Mouse (Mus musculus): ENCODE results near the gene Cdyl. TPM values are rescaled to one million over a fixed set of nuclear protein-coding genes. Genes with fewer than 3 reads are reported as not detected.

Gene Cdyl
- polyA plus RNA-seq, 1 experiment = 3.8 TPM

GRCm38 (mm10) chr13:35686273-35686672 is 26.6 kb downstream of the Cdyl start:
- H3K4me3 ChIP-seq (ENCODE audit: low read depth, low read length) = no peak overlapping the region
- TF ChIP-seq POLR2A (IDR thresholded peaks at IDR 0.05; ENCODE audit: low read depth, low read length) (no peak), CTCF (IDR thresholded peaks at IDR 0.05; ENCODE audit: extremely low read depth, insufficient read length, insufficient replicate concordance, low read depth, low read length) (no peak)
- no peak overlapping the region for H3K27ac ChIP-seq (ENCODE audit: insufficient read depth, low read depth, low read length)
- no peaks in the 10 kb centered on the region for H3K4me1 ChIP-seq (ENCODE audit: control insufficient read depth, insufficient read depth, insufficient read length, low read length)
- no peaks in the 10 kb centered on the region for H3K36me3 ChIP-seq (ENCODE audit: control insufficient read depth, insufficient read depth, low read length)
- H3K27me3 ChIP-seq (ENCODE audit: control insufficient read depth, insufficient read depth, low read length) = no peaks in the 10 kb centered on the region
- WGBS = 77% methylated on average over 8 of the region's 8 CpGs

GRCm38 (mm10) chr13:35689560-35689959 is 29.9 kb downstream of the Cdyl start:
- H3K27ac ChIP-seq (ENCODE audit: insufficient read depth, low read depth, low read length) = no peak overlapping the region
- H3K4me1 ChIP-seq (ENCODE audit: control insufficient read depth, insufficient read depth, insufficient read length, low read length) = no peaks in the 10 kb centered on the region
- H3K4me3 ChIP-seq (ENCODE audit: low read depth, low read length) = no peak overlapping the region
- 75% methylated on average over 3 of the region's 3 CpGs for WGBS
- TF ChIP-seq POLR2A (IDR thresholded peaks at IDR 0.05; ENCODE audit: low read depth, low read length) = no peak
- no peak for TF ChIP-seq CTCF (IDR thresholded peaks at IDR 0.05; ENCODE audit: extremely low read depth, insufficient read length, insufficient replicate concordance, low read depth, low read length)
- no peaks in the 10 kb centered on the region for H3K36me3 ChIP-seq (ENCODE audit: control insufficient read depth, insufficient read depth, low read length)
- H3K27me3 ChIP-seq (ENCODE audit: control insufficient read depth, insufficient read depth, low read length) = no peaks in the 10 kb centered on the region

GRCm38 (mm10) chr13:35717658-35718057 is 58.0 kb downstream of the Cdyl start:
- Histone ChIP-seq H3K4me1 (ENCODE audit: control insufficient read depth, insufficient read depth, insufficient read length, low read length) (no peaks in the 10 kb centered on the region), H3K4me3 (ENCODE audit: low read depth, low read length) (no peak overlapping the region), H3K27ac (ENCODE audit: insufficient read depth, low read depth, low read length) (no peak overlapping the region), H3K36me3 (ENCODE audit: control insufficient read depth, insufficient read depth, low read length) (no peaks in the 10 kb centered on the region), H3K27me3 (ENCODE audit: control insufficient read depth, insufficient read depth, low read length) (no peaks in the 10 kb centered on the region)
- 73% methylated on average over 4 of the region's 4 CpGs for WGBS
- TF ChIP-seq CTCF (IDR thresholded peaks at IDR 0.05; ENCODE audit: extremely low read depth, insufficient read length, insufficient replicate concordance, low read depth, low read length) (no peak), POLR2A (IDR thresholded peaks at IDR 0.05; ENCODE audit: low read depth, low read length) (no peak)

GRCm38 (mm10) chr13:35719581-35719980 is 59.9 kb downstream of the Cdyl start:
- Histone ChIP-seq H3K4me1 (ENCODE audit: control insufficient read depth, insufficient read depth, insufficient read length, low read length) (no peaks in the 10 kb centered on the region), H3K36me3 (ENCODE audit: control insufficient read depth, insufficient read depth, low read length) (no peaks in the 10 kb centered on the region), H3K4me3 (ENCODE audit: low read depth, low read length) (no peak overlapping the region), H3K27me3 (ENCODE audit: control insufficient read depth, insufficient read depth, low read length) (no peaks in the 10 kb centered on the region), H3K27ac (ENCODE audit: insufficient read depth, low read depth, low read length) (no peak overlapping the region)
- WGBS = 75% methylated on average over 6 of the region's 6 CpGs
- TF ChIP-seq CTCF (IDR thresholded peaks at IDR 0.05; ENCODE audit: extremely low read depth, insufficient read length, insufficient replicate concordance, low read depth, low read length) = no peak
- TF ChIP-seq POLR2A (IDR thresholded peaks at IDR 0.05; ENCODE audit: low read depth, low read length) = no peak

DNA sequence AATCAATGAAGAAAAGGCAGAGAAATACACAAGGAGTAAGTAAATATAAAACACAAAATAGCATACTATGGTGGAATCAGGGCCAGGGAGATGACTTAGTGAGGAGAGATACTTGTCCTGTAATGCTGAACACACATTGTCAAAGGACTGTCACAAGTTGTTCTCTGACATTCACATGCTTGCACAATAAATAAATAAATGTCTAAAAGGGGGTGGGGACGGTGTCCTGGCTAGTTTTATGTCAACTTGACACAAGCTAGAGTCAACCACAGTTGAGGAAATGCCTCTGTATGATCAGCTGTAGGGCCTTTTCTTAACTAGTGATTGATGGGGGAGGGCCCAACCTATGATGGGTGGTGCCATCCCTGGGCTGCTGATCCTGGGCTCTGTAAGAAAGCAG is 63.4 kb downstream of the Cdyl start:
- TF ChIP-seq POLR2A (IDR thresholded peaks at IDR 0.05; ENCODE audit: low read depth, low read length) (no peak), CTCF (IDR thresholded peaks at IDR 0.05; ENCODE audit: extremely low read depth, insufficient read length, insufficient replicate concordance, low read depth, low read length) (no peak)
- Histone ChIP-seq H3K4me3 (ENCODE audit: low read depth, low read length) (no peak overlapping the region), H3K4me1 (ENCODE audit: control insufficient read depth, insufficient read depth, insufficient read length, low read length) (no peaks in the 10 kb centered on the region), H3K36me3 (ENCODE audit: control insufficient read depth, insufficient read depth, low read length) (no peaks in the 10 kb centered on the region), H3K27ac (ENCODE audit: insufficient read depth, low read depth, low read length) (no peak overlapping the region), H3K27me3 (ENCODE audit: control insufficient read depth, insufficient read depth, low read length) (no peaks in the 10 kb centered on the region)
- 61% methylated on average over 1 of the region's 1 CpGs for WGBS

GRCm38 (mm10) chr13:35726025-35726424 is 66.4 kb downstream of the Cdyl start:
- H3K36me3 ChIP-seq (ENCODE audit: control insufficient read depth, insufficient read depth, low read length) = no peaks in the 10 kb centered on the region
- TF ChIP-seq CTCF (IDR thresholded peaks at IDR 0.05; ENCODE audit: extremely low read depth, insufficient read length, insufficient replicate concordance, low read depth, low read length) = no peak
- no peak for TF ChIP-seq POLR2A (IDR thresholded peaks at IDR 0.05; ENCODE audit: low read depth, low read length)

DNA sequence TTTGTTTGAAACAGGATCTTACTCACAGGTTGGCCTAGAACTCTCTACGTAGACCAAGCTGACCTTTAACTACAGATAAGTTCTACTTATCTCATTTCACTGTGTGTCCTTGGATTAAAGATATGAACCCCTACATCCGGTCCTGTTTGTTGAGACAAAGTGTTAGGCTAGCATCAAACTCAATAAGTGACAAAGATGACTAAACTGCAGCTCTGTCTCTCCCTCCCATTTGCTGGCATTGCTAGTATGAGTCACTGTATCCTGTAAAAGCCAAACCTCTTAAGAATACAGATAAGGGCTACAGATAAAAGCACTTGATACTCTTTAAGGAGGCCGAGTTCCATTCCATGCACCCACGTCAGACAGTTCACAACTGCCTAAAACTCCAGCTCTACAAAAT is 72.5 kb downstream of the Cdyl start:
- Histone ChIP-seq H3K4me3 (ENCODE audit: low read depth, low read length) (no peak overlapping the region), H3K27me3 (ENCODE audit: control insufficient read depth, insufficient read depth, low read length) (no peaks in the 10 kb centered on the region; the same call in 1 of the 2 replicates), H3K36me3 (ENCODE audit: control insufficient read depth, insufficient read depth, low read length) (no peaks in the 10 kb centered on the region), H3K27ac (ENCODE audit: insufficient read depth, low read depth, low read length) (no peak overlapping the region), H3K4me1 (ENCODE audit: control insufficient read depth, insufficient read depth, insufficient read length, low read length) (no peaks in the 10 kb centered on the region)
- no peak for TF ChIP-seq CTCF (IDR thresholded peaks at IDR 0.05; ENCODE audit: extremely low read depth, insufficient read length, insufficient replicate concordance, low read depth, low read length)
- no peak for TF ChIP-seq POLR2A (IDR thresholded peaks at IDR 0.05; ENCODE audit: low read depth, low read length)
- 63% methylated on average over 4 of the region's 4 CpGs for WGBS

More at GRCm38 (mm10) chr13:35726025-35726424, 66.4 kb downstream of the Cdyl start:
- WGBS = 89% methylated on average over 3 of the region's 3 CpGs
- Histone ChIP-seq H3K4me3 (ENCODE audit: low read depth, low read length) (no peak overlapping the region), H3K27ac (ENCODE audit: insufficient read depth, low read depth, low read length) (no peak overlapping the region), H3K27me3 (ENCODE audit: control insufficient read depth, insufficient read depth, low read length) (no peaks in the 10 kb centered on the region; the same call in 1 of the 2 replicates), H3K4me1 (ENCODE audit: control insufficient read depth, insufficient read depth, insufficient read length, low read length) (no peaks in the 10 kb centered on the region)
